Mouse (Mus musculus) CD4-positive helper T cell, adult 2 months (primary cell): ENCODE measurements around the gene Nr4a2.

Experiments used
- DNase-seq: peaks from one replicate; pipeline ENCODE4 v3.0.0-alpha.2; 2012; ENCODE audit warnings: low read depth, missing footprints, low spot score

The Nr4a2 gene

DNA sequence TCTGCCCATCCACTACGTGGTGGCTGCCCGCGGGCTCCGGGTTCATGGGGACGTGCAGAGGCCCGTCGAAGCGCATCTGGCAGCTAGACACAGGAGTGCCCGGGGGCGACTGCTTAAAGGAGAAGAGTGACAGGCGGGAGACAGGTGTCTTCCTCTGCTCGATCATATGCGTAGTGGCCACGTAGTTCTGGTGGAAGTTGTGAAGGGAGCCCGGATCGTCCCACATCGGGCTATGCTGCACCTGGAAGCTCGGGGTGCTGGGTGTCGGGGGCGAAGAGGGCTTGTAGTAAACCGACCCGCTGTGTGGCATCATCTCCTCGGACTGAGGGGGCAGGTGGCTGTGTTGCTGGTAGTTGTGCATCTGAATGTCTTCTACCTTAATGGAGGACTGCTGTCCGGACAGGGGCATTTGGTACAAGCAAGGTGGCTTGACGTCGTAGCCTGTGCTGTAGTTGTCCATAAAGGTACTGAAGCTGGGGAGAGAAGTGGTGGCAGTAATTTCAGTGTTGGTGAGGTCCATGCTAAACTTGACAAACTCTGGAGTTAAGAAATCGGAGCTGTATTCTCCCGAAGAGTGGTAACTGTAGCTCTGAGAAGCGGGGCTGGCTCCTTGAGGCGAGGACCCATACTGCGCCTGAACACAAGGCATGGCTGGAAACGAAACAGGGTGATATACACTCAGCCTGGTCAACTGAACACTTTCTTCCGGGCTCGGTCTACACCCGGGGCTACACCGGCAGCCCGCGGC is 11.8 kb downstream of the Nr4a2 start:
- no peak for DNase-seq

DNA sequence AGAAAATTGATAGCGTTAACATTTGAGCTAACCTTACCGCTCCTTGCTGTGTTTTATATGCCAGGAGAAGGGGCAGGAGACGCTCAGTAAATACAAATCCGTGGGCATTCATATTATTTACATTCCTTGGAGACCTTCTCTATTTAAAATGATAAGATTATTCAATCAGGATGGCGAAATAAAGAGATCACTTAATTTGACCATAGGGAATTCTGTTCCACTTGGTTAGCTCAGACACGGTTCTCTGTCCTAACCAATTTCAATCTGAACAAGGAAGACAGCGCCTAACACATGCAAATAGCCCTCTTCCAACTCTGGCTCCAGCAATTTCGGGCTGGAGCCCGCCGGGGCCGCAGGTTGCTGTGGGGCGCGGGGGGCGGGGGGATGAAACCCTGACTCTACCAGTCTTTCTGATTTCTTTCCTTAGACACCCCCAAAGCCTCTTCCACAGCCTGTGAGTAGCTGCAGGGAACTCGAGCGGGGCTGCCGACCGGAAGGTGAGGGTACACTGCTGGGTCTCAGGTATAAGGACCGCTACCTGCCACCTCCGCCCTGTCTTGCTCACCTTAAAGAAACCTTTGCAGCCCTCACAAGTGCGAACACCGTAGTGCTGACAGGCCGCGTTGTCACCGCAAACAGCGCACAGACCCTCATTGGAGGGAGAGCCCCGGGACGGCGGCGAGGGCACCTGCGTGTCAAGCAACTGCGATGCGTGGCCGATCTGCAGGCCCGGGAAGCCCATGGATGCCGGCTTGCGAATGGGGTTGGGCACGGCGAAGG is 12.6 kb downstream of the Nr4a2 start:
- no peak for DNase-seq

DNA sequence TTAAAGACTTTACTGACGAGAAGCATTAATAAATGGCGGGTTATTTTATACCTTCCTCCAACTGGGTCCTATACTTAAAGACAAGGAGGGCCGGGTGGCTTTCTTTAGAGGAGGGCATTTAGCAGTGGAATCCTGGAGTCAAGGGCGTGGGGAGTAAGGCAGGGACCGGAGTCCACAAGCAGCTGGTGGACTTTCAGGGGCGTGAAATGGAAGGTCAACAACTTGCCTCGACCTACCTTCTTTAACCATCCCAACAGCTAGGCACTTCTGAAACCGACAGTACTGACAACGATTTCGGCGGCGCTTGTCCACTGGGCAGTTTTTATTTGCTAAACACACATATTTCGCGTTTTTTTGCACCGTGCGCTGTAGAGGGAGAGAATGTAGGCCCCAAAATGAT is 13.4 kb downstream of the Nr4a2 start:
- no peak for DNase-seq

DNA sequence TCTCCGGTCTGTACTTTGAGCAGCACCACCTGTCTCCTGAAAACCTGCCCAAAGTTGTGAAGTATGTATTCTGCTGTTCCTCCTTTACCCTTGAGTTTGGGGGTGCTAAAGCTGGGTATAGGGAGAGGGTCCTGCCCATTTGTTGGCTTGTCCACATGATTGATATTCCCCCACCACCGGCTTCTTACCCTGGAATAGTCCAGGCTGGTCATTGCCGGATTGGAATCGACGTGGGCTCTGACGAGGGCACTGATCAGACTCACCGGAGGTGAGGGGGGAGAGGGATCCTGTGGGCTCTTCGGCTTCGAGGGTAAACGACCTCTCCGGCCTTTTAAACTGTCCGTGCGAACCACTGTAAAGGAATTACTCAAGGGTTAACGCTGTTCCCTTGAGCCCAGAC is 13.9 kb downstream of the Nr4a2 start:
- DNase-seq = no peak

DNA sequence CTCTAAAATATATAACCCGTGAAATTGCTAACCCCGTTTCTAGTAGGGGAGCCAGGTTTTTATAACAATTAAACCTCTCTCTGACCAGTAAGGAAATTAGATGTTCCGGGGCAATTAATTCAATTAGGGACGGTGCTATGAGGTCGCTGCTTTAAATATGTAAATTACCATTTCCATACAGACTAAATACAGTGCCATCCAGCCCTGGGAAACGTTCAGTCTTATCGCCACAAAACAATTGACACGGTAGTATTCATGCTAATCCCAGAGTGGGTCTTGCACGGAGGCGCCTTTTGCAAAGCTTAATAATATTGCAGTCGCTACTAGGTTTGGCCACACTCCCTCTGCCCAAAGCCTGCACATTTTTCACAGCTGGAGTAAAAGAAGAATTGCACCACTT is 14.5 kb downstream of the Nr4a2 start:
- no peak for DNase-seq

DNA sequence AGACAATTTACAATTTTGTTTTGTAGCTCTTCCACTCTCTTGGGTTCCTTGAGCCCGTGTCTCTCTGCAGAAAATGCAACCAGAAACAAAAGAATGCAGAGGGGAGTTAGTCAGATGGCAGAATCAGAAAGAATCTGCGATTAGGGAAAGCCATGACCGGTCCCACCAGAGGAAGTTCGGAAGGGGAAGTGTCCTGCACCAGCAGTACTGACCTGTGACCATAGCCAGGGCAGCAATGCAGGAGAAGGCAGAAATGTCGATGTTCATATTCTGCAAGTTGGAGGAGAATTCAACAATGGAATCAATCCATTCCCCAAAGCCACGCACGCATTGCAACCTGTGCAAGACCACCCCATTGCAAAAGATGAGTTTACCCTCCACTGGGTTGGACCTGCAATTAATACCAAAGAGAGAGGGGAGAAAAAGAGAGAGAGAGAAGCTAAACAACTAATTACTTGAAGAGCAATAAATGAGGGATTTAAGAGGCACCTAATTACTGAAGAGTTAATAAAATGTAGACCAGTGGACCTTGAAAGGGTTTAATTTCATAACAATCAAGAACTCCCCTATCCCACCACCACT is 15.4 kb downstream of the Nr4a2 start:
- no peak for DNase-seq

DNA sequence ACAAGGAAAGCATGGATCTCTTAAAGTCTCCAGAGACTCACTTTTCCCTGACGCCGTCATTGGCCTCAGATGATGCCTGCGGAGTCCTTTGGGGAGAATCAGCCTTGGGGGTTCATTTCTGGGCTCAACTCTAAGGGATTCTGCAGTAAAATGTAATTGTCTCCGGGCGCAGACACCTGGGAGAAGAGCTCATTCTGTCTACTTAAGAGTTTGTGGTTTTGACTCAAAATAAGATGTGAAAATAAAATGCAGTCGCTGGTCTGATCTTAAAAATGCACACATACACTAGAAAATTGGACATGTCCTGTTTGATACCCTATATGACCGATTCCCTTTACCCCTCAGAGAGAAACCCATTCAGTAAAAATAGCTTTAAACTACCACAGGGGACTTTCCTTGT is 18.4 kb downstream of the Nr4a2 start:
- DNase-seq = no peak

DNA sequence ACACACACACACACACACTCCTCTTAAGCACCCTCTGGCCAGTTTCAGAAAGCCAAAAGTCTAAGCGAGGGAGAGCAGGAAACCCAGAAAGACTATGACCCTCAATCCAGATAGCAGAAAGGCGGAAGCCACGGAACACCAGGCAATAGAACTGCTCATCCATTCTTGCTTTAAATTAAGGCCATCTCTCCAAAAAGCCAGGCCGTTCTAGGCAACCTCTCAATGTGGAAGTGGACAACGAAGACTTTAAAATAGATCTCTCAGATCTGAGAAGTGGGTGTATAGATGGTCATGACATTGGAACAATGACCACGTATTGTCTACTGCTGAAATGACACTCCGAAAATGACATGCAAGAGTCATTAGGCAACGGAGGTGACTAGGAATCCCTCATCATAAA is 19.1 kb downstream of the Nr4a2 start:
- no peak for DNase-seq

DNA sequence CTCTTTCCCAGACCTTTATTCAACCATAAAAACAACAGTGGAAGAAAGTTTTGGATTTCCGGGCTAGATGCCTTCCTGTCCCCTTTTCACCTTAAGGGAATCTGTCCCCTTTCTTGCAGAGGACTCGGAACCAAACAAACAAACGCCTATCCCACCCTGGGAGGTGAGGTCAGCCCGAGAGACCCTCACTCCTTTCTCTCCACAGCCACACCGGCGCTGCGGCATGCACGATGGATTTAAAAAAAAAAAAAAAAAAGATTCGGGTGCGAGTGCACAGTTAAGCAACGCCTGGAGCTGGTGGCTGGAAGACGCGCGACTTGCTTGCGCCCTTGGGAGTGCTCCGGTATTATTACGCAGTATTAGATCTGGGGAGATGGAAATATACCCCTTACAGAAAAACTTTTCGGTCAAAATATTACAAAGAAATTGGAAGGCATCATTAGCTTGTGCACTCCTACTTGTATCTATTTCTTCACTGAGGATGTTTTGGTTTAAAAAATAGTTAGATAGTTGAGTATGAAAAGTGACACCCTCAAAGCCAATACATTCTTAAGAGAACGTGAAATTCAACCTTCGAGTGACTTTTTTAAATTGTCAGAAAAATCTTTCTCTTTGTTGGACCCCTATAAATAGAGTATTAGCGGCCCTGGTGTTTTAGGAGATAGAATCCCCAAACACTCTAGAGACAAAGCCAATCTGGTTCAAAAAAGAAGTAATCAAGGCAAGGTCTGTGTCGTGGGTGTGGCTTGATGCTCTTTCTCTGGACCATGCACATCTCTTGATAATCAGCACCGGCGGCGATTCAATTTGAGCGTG is 19.8 kb downstream of the Nr4a2 start:
- DNase-seq = no peak

DNA sequence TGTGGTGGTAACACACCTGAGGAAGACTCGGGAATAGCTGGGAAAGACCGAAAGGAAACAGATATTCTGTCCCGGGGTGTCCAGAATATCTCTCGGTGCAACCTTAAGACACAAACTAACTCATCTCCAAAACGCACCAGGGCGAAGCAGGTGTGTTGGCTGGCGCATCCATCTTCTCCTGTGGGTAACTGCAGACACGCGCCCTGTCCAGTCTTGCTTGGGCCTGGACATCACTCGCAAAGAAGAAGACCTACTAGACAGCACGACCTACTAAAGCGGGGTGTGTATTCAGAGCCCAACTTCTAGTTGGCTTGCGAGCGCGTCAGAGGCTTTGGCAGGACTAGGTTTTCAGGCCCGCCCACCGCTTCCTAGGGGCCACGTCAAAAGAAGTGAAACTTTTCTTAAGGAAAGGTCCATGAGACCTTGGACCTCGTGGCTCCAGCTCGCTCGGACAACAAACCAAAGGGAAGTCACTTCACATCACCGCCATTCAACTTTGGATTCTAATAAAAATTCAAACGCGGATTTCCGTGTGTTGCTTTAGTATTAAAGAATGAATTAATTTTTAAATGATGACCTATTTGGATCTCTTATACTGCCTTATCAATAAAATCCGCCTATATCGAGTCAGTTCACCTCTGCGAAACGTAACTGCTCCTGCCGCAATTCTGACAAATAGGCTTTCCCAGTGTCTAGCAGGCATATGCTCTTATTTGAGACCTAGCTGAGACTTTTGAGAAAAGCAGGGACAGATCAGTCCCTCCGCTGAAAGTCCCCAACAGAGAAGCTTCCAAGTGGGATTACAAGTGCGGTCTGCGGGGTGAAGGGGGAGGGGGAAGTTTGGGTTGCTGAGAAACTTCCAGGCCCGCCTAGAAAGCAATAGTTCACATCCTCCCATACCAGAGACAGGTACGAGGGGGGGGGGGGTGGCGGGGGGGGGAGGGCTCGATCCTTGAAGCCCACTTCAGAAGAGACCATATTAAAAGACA is 20.7 kb downstream of the Nr4a2 start:
- DNase-seq = no peak

DNA sequence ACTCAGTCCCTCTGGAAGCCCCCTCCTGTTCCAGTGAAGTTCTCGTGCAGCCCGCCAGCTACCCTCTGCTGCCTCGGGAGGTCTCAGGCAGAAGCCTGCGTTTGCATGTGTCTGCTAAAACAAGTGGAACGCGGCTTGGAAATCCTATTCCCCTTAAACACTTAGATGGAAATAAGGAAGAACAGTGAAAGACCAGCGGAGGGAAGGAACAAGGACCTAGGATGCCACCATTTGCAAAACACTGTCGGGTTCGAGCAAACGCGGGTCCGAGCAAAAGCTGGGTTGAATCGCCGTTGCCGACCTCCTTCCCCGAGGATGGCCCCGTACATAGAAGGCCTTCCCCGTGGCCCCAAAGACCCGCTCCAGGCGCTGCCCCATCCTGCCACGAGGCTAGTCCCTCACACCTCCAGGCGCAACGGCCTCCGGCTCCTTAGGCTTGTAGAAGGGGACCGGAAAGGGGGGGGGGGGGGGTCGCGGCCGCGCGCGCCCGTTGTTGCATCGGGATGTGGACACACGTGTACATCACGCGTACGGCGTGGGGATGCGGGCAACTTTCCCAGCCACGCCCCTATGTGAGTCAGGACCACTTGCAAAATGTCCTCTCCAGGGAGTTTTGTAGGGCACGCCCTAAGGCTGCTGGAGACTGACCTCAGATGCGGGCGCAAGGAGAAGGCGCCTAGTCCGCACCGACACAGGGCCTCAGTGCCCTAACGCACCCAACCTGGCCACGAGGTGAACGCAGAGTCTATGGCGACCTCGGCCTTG is 21.5 kb downstream of the Nr4a2 start:
- no peak for DNase-seq

DNA sequence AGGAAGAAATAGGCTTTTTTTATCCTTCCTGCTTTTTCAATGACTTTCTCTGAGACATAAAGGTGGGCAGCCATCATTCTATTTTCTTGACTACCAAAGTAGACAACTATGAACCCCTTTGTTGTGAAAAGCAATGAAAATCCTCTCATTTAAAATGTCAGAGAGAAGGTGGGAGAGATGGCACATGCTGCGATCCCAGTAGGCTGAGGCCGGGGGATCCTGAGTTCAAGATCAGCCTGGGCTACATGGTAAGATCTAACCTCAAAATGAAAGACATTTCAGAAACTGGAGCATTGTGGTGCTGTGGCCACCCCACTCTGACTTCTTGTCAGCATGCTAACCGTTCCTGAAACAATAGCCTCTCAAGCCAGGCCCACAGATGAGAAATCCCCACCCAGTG is 23.6 kb downstream of the Nr4a2 start:
- DNase-seq = no peak

DNA sequence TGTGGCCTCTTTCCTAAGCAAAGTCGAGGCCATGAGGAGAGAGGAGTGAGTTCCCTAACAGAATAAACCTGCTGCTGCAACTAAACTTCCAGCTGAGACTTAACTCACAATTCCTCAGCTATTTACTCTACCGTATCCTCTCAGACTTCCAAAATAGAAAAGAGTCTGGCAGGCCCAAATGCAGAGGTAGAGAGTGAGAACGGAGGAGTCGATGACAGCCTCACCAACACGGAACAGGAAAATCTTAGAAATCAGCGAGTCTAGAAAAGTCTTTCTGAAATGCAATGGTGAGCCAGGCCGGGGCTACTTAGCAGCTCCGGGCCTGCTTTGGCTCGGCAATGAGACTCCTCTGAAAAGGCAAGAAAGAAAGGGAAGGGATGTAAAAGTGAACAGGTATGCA is 51.4 kb downstream of the Nr4a2 start:
- no peak for DNase-seq

DNA sequence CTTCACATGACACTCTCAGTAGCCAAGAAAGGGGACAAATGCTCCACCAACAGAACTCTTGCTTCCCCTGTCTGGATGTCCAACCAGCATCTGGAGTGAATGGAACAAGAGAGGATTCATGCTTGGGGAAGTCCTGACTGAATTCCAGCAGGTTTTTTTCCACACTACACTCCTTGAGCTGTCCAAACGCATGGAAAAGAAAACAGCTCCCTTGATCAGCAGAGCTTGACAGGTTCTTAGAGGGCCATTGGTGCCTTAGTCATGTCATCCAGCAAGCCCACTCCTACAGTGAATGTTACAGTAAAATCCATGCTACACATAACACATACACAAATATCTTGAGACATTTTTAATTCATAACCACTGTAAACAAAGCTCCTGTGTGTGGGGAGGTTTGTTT is 60.3 kb downstream of the Nr4a2 start:
- DNase-seq = no peak
